Mouse (Mus musculus): ENCODE data around the gene Ptpre. TPM values are rescaled to one million over a fixed set of nuclear protein-coding genes. Genes with fewer than 3 reads are reported as not detected.
A peak's percentile ranks its signal among the peaks of the same experiment; 100 is the strongest.
"Not testable (repeated sequence)": the region's sequence is repeated elsewhere in the genome, so short reads cannot be mapped to it uniquely, and the experiment has no call there.

Gene Ptpre
- 1 to 10 TPM; 5.0 to 7.4 TPM for total RNA-seq (2021)
- long read RNA-seq, experiment 1, full-length matches to known transcripts = 6 of 9 reads
- long read RNA-seq, experiment 1, partial matches to known transcripts = 0 of 9 reads
- long read RNA-seq, experiment 1, other reads (novel, unspliced or antisense) = 3 of 9 reads
- long read RNA-seq, experiment 2, full-length matches to known transcripts = 2 of 2 reads
- long read RNA-seq, experiment 2, partial matches to known transcripts = 0 of 2 reads
- long read RNA-seq, experiment 2, other reads (novel, unspliced or antisense) = 0 of 2 reads

DNA sequence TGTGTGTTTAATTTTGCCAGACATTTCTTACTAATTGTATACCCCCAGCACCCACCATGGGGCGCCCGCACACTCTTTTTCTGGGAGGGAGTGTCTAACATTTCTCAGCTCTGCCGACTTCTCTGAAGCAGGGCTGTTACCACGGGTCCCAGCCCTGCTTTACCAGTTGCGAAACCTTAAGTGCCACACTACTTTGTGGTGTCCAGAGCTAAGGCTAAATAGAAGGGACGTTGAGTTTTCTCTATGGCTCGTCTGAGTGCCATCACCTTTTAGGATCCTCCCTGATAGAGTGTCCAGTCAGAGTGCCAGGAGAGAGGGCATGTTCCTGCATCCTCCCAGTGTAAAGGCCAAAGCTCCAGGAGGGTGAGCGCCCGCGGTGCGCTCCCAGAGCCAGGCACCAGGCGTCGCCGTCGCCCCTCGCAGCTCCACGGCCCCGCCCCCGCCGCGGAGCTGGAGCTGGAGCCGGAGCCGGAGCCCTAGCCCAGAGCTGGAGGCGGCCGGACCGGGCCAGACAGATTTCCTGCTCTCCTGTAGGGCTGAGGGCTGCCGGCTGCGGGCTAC lies at the start of gene Ptpre:
Ptpre (plus strand) TSS at position 141 of the 561 bp plus-strand sequence.
- peak; percentile 91 to 94 for DNase-seq

- DNase-seq = no peak
Measured at GRCm38 (mm10) chr7:135488214-135488810, 49.0 kb upstream of the Ptpre start.

- no peak for DNase-seq
Measured at GRCm38 (mm10) chr7:135489724-135490499, 47.4 kb upstream of the Ptpre start.

- no peak for DNase-seq
Measured at GRCm38 (mm10) chr7:135490500-135490886, 46.8 kb upstream of the Ptpre start.

DNA sequence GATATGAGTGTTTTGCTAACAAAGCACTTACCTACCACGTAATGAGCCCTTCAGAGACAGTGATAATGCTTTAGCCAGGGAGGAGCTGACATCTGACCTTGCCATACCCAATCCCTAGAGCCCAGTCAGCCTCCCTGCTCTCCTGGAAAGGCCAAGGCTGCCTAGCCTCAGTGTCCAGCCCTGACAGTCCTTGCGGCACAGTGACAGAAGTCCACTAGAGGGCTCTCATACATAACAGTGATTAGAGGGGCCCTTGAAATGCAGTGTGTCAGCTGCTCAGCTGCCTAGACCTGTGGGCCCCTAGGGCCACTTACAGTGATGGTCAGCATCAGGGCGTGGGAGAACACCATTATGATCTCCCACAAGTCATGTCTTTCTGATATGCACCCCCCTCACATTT lies 42.0 kb upstream of the Ptpre start:
- DNase-seq = peak; percentile 52 to 73

GRCm38 (mm10) chr7:135498565-135499186 lies 38.6 kb upstream of the Ptpre start:
- no peak for DNase-seq

DNA sequence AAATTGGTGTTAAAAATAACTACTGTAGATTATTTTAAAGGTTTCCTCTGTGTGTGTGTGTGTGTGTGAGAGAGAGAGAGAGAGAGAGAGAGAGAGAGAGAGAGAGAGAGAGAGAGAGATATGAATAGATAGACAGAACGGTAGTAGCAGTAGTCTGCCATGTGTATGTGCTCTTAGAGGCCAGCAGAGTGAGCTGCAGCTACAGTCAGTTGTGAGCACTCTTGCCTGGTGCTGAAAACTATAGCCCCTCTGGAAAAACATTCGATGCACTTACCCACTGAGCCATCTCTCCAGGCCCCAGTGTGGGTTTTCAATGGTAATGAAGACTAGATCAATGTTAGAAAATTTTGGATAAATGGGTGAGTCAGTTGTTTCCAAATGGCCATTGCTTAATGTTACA lies 37.9 kb upstream of the Ptpre start:
- DNase-seq = no peak

- DNase-seq = not testable (repeated sequence)
Measured at GRCm38 (mm10) chr7:135506506-135506905, 30.8 kb upstream of the Ptpre start.

GRCm38 (mm10) chr7:135508602-135509001 lies 28.7 kb upstream of the Ptpre start:
- no peak for DNase-seq

DNA sequence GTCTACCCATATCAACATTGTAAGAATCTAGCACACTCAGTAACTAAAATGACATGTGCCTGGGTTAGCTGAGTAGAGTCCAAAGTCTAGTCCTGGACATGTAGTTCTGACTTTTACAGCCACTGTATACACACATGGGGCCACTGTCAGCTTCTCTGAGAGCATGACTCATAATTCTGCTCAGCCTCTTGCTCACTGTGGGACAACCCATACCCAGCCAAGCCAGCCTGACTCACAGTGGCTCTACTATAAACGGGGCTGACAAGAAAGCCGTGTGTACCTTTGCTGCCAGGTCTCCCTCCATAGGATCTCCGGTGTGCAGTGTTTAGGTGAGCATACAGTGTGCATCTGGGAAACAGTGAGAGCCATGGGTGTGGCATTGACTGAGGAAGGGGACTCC lies 28.0 kb upstream of the Ptpre start:
- DNase-seq = peak; percentile 58 to 65

GRCm38 (mm10) chr7:135510431-135510830 lies 26.9 kb upstream of the Ptpre start:
- DNase-seq = no peak

- no peak for DNase-seq
Measured at GRCm38 (mm10) chr7:135511723-135512122, 25.6 kb upstream of the Ptpre start.

DNA sequence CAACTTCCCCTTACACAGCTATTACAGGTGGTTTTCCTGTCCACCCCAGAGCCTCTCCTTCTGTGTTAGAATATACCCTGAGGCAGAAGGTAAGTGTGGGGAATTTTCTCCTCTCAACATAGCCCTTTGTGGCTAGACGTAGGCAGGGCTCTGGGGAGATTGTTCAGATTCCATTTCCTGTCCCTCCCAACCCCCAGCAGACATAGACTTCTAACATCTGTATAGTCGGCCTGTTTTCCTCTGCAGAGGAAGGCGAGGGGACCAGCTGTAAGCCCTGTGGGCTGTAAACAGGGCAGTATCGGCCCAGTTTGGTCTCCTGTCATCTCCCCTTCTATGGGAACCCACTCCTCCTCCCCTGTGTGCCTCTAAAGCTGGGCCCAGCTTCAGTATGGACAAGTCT lies 20.1 kb upstream of the Ptpre start:
- no peak for DNase-seq

- no peak for DNase-seq
Measured at GRCm38 (mm10) chr7:135520241-135520640, 17.0 kb upstream of the Ptpre start.

GRCm38 (mm10) chr7:135521755-135522512 lies 15.3 kb upstream of the Ptpre start:
- DNase-seq = no peak

DNA sequence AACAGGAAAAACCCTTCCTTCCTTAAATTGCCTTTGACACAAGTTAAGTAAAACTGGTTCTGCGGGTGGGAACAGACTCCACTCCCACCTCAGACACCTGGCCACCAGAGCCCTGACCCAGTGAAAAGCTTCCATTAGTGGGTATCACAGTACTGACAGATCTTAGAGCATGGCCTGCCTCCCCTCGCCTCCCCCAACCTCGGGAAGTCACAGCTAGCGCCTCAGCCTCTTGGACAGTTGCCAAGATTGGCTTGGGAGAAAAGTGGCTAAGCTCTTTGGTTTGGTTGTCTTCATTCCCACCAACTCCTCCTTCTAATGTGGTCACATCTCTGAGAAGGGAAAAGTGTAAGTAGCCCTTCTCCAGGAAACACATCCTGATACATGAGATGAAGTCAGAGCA lies 13.3 kb upstream of the Ptpre start:
- no peak for DNase-seq

- no peak for DNase-seq
Measured at GRCm38 (mm10) chr7:135524424-135524967, 12.8 kb upstream of the Ptpre start.

DNA sequence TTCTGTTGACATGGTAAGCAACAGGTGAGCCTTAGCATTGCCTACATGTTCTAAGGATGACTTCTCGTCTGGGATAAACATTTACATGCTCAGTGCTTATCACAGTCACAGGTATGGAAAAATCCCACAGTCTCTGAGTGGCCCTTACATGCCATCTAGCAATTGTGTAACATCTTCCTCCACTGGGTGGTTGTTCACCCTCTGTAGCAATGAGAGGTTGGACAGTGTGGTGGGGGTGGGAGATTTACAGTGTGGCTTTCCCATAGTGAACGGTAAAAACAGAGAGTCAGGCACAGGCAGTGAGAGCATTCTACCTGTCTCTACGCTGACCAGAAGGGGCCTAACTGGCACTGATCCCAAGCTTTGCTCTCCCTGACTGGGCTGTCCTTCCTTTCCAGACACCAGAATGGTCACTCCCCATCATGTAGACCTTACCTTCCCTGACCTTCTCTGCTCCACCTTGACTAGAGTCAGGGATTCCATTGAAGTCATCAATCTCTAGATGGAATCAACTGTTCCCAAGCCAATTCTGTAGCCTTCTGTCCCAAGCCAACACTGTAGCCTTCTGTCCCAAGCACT lies 10.6 kb upstream of the Ptpre start:
- DNase-seq = no peak

- DNase-seq = no peak
Measured at GRCm38 (mm10) chr7:135527169-135527568, 10.1 kb upstream of the Ptpre start.

DNA sequence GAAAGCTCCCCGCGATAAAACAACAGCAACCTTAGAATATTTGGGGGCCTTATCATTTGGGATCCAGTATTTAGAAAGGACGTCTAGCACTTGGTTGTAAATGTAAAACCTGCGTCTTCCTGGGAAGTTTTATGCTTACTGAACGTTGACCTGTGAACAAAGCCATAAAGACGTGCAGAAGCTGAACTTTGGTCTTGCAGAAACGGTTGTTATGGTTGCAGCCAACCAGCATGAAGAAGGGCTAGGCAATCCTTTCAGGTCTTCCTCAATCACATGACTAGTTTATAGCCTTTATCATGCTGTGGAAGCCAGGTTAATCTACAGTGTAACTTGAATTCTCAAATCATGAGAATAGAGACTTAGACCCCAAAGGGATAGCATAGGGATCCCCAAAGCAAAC lies 8.8 kb upstream of the Ptpre start, which contains the start of gene Clrn3:
Clrn3 (minus strand) TSS at position 140 of the 400 bp plus-strand sequence.
- no peak for DNase-seq

GRCm38 (mm10) chr7:135529068-135529467 lies 8.2 kb upstream of the Ptpre start:
- no peak for DNase-seq
